Mouse (Mus musculus) brain, embryonic 14.5 days (tissue): Measurements from ENCODE around the gene Hoxa3.

ENCODE experiments used
- CTCF ChIP-seq: fragments of 200-500 bp; IDR thresholded peaks from 2 replicates; pipeline ENCODE4 v1.5.1; 2012; ENCODE audit warnings: inconsistent platforms, mild to moderate bottlenecking, moderate library complexity, borderline replicate concordance; ENCODE audit not compliant: insufficient read depth, insufficient read length; ENCODE audit errors: extremely low read depth
- POLR2A ChIP-seq: fragments of 200-500 bp; IDR thresholded peaks from 2 replicates; pipeline ENCODE4 v1.6.1; 2012; ENCODE audit warnings: mild to moderate bottlenecking, inconsistent platforms, borderline replicate concordance; ENCODE audit not compliant: poor library complexity, insufficient read depth, insufficient read length, severe bottlenecking; ENCODE audit errors: extremely low read depth

DNA sequence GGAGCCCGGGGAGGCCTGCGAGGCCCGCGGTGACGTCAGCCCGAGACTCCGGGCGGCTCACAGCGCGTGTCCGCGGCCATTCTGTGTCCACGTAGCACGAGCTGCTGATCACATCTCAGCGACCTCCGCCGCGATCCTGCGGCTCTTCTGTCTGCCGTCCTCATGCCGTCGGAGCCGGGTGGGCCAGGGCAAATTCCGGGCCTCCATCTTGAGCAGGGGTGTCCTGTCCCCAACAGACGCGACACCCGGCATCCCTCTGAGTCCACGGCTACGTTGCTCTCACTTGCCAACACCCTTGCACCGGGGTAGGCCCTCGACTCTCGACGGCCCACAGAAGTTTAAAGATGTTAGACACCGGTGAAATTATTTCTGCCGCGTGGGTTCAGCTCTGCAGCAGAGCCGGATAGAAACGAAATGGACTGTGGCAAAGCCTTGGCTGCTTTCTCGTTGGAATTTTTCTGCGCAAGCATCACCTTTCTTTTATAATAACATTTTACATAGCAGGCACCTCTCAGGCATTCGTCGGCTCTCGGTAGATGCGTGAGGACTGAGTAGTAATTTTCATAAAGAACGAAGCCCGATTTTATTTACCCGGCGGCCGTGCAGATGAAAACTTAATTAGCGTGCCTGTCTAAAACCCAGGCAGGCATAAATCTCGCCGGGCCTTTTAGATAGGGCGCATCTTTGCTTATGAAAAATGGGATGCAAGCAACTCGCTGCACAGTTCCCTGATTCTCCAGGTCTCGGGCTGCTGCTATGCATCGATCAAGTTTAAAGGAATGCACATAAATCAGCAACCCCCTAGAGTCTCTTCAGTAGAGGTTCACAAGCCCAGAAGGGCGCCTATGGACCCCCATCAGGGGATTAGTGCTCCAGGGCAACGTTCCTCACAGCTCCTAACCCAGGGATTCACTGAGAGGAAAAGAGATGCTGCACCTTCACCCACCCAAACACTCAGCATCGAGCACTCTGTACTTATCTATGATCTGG, 40.7 kb upstream of the Hoxa3 start:
- TF ChIP-seq CTCF (no peak), POLR2A (no peak)
